Mouse (Mus musculus): ENCODE results near the gene Vmp1.

Gene Vmp1

GRCm38 (mm10) chr11:86599378-86600208, 84.0 kb downstream of the Vmp1 start:
- DNase-seq = no peak

DNA sequence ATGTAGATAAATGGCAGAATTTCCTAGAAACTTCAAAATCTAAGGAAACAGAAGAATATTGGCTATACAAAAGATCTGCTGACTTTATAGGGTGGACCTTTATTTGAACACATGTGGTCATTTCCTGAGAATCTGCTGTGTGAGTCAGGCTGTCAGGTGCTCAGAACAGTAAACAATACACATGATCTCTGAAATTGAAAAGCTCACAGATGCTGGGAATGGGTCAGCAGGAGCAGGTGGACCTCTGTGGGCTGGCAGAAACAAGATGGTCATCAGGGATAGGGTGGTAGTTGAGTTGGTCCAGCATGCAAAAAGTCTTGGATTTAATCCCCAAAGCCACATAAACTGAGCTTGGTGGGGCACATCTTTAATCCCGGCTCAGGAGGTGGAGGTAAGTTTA, 85.1 kb downstream of the Vmp1 start:
- DNase-seq = no peak

DNA sequence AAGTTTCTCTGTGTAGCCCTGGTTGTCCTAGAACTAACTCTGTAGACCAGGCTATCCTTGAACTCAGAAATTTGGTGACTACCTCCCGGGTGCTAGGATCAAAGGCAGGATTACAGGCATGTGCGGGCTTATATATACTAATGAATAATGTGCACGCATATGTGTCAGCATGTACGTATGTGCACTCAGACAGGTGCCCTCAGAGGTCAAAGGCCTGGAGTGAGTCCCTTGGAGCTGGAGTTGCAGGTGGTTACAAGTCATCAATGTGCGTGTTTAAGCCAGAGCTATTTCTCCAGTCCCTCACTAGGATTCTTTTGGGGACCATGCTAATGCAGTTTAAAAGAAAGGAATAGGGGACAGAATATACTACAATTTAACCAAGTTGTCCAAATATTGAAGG, 85.5 kb downstream of the Vmp1 start:
- no peak for DNase-seq

GRCm38 (mm10) chr11:86596976-86597375, 86.7 kb downstream of the Vmp1 start:
- no peak for DNase-seq

GRCm38 (mm10) chr11:86596187-86596960, 87.3 kb downstream of the Vmp1 start:
- peak; percentile 74 for DNase-seq

- no peak for DNase-seq
These were observed 88.3 kb downstream of the Vmp1 start for GRCm38 (mm10) chr11:86595366-86595765.

DNA sequence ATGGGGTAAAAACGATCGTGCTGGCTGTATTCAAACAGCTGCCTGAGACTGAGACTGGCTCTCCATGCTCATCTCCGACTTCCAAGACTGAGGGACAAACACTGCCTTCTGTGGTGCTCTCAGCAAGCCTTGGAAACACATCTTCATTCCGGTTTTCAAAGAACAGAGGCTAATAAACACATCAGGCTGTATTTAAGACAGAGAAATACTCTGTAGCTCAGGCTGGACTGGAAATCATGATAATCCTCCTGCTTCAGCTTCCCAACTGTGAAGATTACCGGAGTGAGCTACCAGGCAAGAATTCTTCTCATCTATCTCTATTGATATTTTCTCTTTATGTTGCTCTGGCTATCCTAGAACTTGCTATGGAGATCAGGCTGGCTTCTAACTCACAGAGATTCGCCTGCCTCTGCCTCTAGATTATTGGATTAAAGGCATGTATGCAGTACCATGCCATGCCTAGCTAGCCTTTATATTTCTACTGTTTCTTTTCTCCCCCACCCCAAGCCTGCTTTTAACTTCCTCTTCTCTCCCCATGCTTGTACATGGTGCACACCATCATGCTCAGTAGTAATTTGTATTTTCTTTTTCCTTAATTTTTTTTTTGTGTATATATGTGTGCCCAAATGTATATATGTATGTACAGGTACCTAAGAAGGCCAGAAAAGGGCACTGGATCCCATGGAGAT, 89.3 kb downstream of the Vmp1 start:
- DNase-seq = no peak

DNA sequence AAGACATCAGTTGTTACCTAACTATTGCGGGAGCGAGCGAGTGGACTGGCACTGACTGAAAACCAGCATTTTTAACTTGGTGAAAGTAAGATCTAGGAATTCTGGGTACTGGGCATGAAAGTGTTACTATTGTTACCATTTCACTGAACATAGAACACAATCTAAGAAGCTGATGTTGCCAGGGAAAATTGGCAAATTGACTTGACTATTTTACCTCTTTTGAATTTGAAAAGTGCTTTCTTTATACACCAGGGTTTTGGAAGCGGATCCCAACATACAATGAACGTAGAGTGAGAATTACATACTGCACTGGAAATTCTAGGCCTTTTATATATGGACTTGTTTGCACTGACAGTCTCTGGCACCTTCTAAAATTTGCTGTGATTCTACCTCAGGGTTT, 90.2 kb downstream of the Vmp1 start:
- DNase-seq = no peak

- DNase-seq = peak; percentile 49
These were observed 90.6 kb downstream of the Vmp1 start for GRCm38 (mm10) chr11:86592993-86593392.

- DNase-seq = no peak
These were observed 91.6 kb downstream of the Vmp1 start for GRCm38 (mm10) chr11:86591931-86592616.

DNA sequence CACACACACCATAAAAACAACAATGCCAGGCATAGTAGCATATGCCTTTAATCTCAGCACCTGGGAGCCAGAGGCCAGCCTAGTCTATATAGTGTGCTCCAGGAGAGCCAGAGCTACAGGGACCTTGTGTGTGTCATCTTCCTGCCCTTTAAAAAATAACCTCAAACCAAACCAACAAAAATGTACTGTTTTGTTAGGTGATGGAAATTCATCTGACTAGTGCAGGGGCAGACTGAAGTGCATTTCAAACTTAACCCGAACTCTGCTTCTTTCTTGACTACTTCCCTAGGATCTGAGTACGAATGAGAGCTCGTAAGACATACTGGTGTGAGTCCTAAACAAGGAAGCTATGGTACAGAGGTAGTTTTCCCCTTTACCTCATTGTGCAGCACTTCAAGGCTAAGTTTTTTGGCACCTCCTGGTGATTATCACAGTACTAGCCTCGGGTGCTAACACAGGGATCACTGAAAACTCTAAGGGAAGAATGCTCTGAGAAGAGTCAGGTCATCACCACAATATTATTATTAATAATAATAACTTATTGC, 92.3 kb downstream of the Vmp1 start:
- no peak for DNase-seq

- DNase-seq = peak; percentile 76
These were observed 93.1 kb downstream of the Vmp1 start for GRCm38 (mm10) chr11:86590579-86590978.

- DNase-seq = no peak
These were observed 93.6 kb downstream of the Vmp1 start for GRCm38 (mm10) chr11:86590066-86590465.

- DNase-seq = no peak
These were observed 94.9 kb downstream of the Vmp1 start for GRCm38 (mm10) chr11:86588583-86589298.

- DNase-seq = no peak
These were observed 95.8 kb downstream of the Vmp1 start for GRCm38 (mm10) chr11:86587830-86588229.

GRCm38 (mm10) chr11:86586868-86587792, 96.5 kb downstream of the Vmp1 start:
- DNase-seq = peak; percentile 95

DNA sequence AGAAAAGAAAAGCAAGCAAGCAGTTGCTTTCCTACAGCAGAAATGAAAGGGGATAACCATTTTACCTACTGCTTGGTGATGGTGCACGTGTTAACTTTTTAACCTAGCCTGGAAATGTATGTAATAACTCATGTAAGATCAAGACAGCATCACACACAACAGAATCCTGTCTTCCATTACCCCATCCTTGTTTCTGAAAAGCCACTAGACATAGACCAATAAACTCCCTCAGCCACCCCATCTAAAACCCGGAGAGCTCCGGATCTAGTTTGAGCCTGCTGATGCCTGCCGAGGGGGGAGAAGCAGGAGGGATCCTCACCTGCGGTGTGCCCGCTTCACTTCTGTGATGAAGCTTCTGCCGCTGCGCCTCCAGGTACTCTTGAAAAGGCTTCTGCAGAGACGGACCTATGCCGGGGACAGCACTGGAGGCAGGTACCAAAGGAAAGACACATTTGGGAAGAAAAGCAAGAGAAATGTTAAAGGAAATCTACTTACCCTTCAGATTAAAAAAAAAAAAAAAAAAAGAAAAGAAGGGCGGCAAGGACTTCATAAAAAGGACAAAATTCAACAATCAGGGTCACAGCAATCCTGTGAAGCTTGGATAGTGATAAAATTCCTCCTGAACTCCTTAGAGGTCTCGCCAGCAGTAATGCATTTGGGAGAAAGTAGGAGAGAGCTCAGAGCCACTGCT, 97.3 kb downstream of the Vmp1 start:
- DNase-seq = peak; percentile 52

DNA sequence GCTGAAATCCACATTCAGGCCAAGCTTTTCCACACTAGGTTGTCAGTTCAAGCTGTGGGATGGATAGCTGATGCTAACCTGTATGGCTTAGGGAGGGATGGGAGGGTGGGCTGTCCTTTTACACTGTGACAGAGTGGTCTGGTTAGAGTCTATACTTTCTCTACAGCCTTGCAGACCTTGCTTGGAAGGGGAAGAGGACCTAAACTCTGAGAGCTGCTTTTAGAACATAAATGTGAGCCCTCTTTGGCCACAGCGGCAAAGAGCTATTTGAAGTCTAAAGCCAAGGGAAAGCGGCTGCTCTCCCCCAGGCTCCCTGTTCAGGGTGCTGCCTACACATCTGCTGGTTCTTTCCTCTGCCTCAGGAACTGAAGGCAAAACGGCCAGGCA, 98.0 kb downstream of the Vmp1 start:
- no peak for DNase-seq

DNA sequence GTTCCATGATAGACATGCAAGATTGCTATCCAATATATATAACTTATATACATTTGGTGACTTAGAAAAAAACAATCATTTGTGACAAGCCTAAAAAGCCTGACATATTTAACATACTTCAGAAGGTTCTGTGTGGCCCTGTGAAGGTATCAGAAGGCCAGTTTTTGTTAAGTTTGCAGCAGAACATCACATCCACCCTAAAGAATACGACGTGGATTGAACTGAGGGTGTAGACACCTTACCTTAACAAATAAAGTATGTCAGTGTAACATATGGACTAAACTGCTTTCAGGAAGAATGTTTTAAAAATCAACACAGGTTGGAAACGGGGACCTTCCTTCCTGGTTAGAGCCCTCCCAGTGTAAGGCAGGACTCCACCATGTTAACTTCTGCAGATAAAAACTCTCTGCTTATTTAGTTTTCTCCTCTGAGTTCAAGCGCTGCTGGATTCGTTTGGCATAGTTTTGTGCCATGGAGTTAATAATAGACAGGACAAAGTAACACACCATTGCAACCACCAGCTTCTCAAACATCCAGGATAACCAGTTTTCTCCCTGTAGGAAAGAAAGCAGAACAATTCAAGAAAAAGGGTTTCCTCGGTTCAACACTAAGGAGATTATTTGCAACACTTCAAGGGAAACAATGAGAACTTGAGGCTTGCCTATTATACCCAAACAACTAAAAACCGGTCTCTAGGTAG, 98.6 kb downstream of the Vmp1 start:
- DNase-seq = no peak

Data from lung, postnatal 36 days (tissue).